Mouse (Mus musculus): ENCODE measurements around the gene Myl4. TPM values are rescaled to one million over a fixed set of nuclear protein-coding genes. Genes with fewer than 3 reads are reported as not detected.

Myl4 gene
- polyA plus RNA-seq, 1 experiment: 8.8 TPM

DNA sequence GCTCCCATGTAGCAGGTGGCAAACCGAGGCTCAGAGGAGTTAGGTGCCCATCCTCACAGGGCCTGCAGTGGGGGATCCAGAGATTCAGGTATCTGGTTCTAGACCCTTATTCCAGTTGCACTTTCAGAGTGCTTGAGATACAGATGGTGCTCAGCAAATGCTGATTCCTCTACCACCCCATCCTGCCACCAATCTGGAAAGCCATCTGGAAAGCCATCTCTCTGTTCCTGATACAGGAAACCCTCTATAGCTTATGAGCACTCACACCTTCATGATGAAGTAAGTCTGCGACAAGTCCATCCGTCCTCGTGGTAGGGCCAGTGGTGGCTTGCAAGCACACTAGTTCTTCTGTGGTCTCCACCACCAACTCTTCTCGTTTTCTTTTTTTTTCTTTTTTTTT lies 30.1 kb downstream of the Myl4 start:
- Histone ChIP-seq H3K4me1 (ENCODE audit: control insufficient read depth, insufficient read depth, insufficient read length, low read length) (peaks cover 6% of the 10 kb centered on the region), H3K27ac (replicated peaks; ENCODE audit: low read depth, low read length) (no peak overlapping the region), H3K4me3 (ENCODE audit: insufficient read depth, low read depth, low read length) (no peak overlapping the region)

DNA sequence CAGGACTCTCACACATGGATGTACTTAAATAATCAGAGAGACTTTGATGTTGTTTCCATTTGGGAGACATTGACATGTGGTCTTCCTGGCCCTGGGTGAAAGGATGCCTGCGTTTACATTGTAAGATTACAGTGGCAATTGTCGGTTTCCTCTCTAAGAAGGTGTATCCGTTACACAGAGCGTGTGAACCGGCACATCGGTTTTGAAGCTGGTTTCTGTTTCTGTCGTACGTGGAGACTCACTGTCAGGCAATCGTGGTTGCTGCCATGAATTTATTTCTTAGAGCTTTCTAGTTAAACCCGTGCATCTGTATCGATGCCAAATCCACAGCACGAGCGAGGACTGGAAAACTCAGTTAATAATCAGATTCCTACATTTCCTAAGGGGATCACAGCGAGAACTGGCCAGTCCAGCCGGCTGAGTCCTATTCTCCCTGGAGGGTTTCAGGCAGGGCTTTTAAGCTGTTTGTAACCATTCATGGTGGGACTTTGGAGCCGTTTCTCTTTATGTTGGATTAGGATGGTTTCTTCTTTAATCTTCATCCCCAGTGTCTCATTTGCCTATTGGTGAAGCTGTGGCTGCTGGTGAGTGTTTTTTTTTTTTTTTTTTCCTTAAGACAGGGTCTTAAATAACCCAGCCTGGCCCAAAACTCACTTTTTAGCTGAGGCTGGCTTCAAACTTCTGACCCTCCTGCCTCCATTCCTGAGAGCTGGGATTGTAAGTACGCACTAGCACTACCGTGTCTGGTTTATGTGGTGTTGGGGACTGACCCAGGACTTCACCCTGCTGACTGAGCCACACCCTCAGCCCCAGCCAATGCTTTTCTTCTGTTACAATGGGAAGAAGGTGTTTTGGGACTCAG lies 31.2 kb downstream of the Myl4 start:
- Histone ChIP-seq H3K27ac (replicated peaks; ENCODE audit: low read depth, low read length) (0 out of 2 replicates have a peak overlapping the region, but pooled peaks have one; percentile 7), H3K4me1 (ENCODE audit: control insufficient read depth, insufficient read depth, insufficient read length, low read length) (peaks cover 6% of the 10 kb centered on the region), H3K4me3 (ENCODE audit: insufficient read depth, low read depth, low read length) (peak overlapping the region; percentile 50)

DNA sequence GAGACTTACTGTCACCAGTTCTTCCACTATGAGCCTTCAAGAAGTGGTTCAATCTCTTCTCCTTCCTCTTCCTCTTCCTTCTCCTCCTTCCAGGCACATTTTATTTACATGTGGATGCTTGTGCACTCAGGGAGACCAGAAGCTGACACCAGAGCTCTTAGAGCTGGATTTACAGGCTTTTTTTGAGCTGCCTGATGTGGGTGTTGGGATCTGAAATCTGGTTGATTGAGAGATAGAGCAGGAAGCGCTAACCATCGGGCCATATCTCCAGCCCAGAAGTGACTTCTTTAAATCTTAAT lies 31.8 kb downstream of the Myl4 start:
- Histone ChIP-seq H3K27ac (replicated peaks; ENCODE audit: low read depth, low read length) (0 out of 2 replicates have a peak overlapping the region, but pooled peaks have one; percentile 7), H3K4me1 (ENCODE audit: control insufficient read depth, insufficient read depth, insufficient read length, low read length) (peaks cover 6% of the 10 kb centered on the region), H3K4me3 (ENCODE audit: insufficient read depth, low read depth, low read length) (no peak overlapping the region)

DNA sequence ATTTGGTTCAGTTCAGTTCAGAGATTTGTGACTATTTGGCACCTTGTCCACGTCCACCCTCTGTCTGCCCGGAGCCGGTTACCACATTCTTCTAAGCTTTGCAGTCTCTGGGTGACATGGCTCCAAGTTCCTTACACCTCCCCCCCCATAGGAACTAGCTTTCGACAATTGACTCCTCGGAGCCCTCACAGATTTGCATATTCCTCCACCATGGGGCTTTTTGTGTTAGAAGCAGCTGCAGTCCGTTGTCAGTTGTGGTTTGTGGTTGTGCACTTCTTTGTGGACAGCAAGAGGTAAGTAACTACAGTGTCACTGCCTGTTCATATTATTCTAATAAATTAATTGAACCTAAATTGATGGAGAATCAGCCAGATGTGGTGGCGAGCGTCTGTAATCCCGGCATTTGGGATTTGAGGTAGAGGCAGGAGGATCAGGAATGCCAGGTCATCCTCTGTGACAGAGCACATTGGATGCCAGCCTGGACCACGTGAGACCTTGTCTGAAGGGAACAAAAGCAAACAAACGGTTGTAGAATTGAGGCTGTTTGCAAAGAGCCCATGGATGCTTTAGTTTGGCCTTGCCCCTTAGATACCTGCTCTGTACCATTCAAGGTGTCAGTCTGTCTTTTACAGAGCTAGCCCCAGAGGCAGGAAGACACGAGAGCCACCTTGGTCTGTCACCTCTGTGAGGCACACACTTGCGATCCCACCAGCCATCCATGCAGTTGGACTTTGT lies 32.3 kb downstream of the Myl4 start:
- H3K27ac ChIP-seq (replicated peaks; ENCODE audit: low read depth, low read length): no peak overlapping the region
- no peak overlapping the region for H3K4me3 ChIP-seq (ENCODE audit: insufficient read depth, low read depth, low read length)
- peaks cover 6% of the 10 kb centered on the region for H3K4me1 ChIP-seq (ENCODE audit: control insufficient read depth, insufficient read depth, insufficient read length, low read length)

DNA sequence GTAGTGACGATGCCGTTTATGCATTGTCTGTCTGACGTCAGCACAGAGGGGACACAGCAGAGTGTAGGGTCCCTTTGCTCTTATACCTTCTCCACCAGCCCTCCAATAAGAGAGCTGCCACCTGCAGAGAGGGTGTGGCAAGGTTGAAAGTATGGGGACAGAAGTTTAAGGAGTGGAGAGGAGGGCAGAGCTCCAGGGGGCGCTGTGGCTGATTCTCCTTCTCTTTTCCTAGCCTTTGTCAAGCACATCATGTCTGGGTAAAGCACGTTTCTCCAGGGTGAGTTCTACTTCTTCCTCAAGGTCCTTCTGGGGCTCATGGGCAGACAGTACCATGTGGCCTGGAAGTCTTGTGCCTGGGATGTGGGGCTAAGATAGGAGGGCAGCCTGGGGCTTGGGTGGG lies 35.0 kb downstream of the Myl4 start:
- H3K4me3 ChIP-seq (ENCODE audit: insufficient read depth, low read depth, low read length): no peak overlapping the region
- no peak overlapping the region for H3K27ac ChIP-seq (replicated peaks; ENCODE audit: low read depth, low read length)
- peaks cover 6% of the 10 kb centered on the region for H3K4me1 ChIP-seq (ENCODE audit: control insufficient read depth, insufficient read depth, insufficient read length, low read length)

DNA sequence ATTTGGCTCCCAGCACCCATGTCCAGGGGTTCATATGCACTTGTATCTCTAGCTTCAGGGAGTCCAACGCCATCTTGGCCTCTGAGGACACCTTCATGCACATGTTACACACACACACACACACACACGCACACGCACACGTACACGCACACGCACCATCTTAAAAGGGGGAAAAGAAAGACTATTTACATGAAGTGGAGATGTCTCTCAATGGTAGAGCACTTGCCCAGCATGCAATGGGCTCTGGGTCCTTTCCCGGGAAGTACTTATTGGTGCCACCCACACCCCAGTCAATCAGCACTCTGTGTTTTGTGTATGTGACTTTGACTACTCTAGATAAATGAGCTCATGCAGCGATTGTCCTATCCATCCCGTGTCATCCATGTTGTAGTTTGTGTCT lies 37.4 kb downstream of the Myl4 start:
- Histone ChIP-seq H3K27ac (replicated peaks; ENCODE audit: low read depth, low read length) (no peak overlapping the region), H3K4me3 (ENCODE audit: insufficient read depth, low read depth, low read length) (no peak overlapping the region), H3K4me1 (ENCODE audit: control insufficient read depth, insufficient read depth, insufficient read length, low read length) (no peaks in the 10 kb centered on the region)

DNA sequence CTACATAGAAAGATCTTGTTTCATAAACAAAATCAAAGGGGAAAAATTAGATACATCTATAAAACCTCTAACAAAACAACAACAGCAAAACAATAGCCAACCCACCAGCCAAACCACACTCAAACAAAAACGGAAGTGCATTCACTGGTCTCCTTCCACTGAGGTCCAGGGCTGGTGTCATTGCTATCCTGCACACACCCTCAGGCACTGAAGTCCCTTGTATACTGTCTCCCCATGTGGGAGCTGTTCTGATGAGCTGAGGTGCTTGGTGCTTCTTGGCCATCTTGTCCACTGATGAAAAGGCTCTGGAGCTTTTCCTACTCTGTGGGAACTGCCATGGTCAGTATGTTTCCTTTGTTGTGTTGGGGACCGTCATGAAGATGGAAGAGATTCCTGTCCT lies 38.0 kb downstream of the Myl4 start:
- Histone ChIP-seq H3K27ac (replicated peaks; ENCODE audit: low read depth, low read length) (no peak overlapping the region), H3K4me1 (ENCODE audit: control insufficient read depth, insufficient read depth, insufficient read length, low read length) (no peaks in the 10 kb centered on the region), H3K4me3 (ENCODE audit: insufficient read depth, low read depth, low read length) (no peak overlapping the region)

DNA sequence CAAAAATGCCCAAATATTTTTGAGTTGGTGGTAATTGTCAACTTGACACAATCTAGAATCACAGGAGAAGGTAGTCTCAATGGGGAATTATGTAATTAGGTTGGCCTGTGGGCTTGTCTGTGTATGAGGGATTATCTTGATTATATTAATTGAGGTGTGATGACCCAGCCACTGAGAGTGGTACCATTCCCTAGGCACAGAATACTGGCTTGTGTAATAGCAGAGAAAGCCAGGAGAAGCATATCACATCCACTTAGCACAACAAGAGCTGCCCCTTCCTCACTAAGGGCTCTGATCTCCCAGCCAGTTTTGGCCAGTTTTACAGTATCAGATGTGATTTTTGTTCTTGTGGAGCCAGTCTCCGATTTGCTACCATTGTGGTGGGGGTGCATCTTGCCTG lies 39.1 kb downstream of the Myl4 start:
- no peak overlapping the region for H3K4me3 ChIP-seq (ENCODE audit: insufficient read depth, low read depth, low read length)
- no peak overlapping the region for H3K27ac ChIP-seq (replicated peaks; ENCODE audit: low read depth, low read length)
- no peaks in the 10 kb centered on the region for H3K4me1 ChIP-seq (ENCODE audit: control insufficient read depth, insufficient read depth, insufficient read length, low read length)

DNA sequence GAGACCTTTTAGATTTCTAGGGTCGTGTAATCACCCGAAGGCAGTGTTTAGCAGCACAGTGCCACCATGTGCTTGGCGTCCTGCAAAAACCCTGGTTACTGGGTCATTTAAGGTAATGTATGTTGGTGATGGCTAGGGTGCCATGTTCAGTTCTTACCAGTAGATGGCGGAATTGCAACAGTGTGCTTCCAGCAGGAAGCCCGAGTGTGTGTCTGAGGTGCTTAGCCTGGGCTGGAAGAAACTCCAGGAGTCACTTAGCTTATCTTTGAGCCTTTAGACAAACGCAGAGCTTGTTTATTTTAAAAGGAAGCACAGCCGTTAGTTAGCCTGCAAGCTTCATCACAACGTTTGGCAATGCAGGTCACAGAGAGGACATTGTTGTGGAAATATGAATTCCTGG lies 39.7 kb downstream of the Myl4 start:
- Histone ChIP-seq H3K4me3 (ENCODE audit: insufficient read depth, low read depth, low read length) (no peak overlapping the region), H3K27ac (replicated peaks; ENCODE audit: low read depth, low read length) (no peak overlapping the region), H3K4me1 (ENCODE audit: control insufficient read depth, insufficient read depth, insufficient read length, low read length) (no peaks in the 10 kb centered on the region)

DNA sequence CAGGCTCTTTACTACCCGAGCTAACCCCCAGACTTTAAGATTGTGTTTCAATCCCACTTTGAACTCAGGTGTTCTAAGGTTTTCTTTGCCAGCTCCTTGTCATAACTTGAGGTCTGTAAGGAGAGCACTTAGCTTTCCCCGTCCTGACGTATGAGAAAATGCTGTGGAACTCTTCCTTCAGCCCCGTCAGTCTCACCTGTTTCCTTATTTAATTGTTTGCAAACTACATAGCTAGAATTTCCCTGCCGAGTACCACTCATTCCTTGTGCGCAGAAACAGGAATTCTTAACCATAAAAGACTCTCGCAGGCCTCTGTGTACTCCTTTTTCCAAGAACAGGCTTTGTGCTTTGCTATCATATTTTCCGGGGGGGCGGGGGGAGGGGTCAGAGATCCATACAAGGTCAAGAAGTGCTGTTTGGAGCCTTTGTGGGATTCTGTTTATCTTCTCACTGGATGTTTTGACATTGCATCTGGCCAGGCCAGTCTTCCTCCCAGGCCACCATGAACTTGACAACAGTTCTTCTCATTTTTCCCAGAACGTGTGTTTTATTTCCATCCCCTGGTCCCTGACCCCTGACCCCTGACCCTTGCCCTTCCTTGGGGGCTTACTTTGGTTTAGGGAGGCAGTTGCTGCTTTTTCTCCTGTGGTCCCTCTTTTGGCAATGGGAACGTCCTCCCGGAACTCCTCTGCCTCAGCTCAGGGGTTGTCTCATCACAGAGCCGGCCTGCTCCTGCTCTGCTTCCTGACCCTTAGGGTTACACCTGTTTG lies 41.8 kb downstream of the Myl4 start:
- H3K27ac ChIP-seq (replicated peaks; ENCODE audit: low read depth, low read length): no peak overlapping the region
- H3K4me1 ChIP-seq (ENCODE audit: control insufficient read depth, insufficient read depth, insufficient read length, low read length): no peaks in the 10 kb centered on the region
- H3K4me3 ChIP-seq (ENCODE audit: insufficient read depth, low read depth, low read length): no peak overlapping the region

DNA sequence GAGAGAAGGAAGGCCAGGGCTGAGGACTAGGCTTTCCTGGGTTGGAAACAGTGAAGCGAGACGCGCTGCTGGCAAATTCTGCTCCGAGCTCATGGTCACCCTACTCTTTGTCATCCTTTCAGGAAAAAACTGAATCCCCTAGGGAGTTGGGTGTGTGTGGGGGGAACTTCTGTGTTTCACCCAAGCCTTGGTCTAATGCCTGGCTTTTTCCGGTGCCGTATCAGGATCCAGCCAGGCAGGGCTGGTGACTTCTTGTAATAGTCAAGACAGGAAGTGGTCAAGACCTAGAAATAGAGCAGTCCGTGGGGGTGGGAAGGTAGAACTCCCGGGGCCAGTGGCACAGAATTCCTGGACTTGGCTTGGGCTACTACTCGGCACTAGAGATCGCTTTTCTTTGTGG lies 45.9 kb downstream of the Myl4 start:
- no peak overlapping the region for H3K27ac ChIP-seq (replicated peaks; ENCODE audit: low read depth, low read length)
- no peak overlapping the region for H3K4me3 ChIP-seq (ENCODE audit: insufficient read depth, low read depth, low read length)
- no peaks in the 10 kb centered on the region for H3K4me1 ChIP-seq (ENCODE audit: control insufficient read depth, insufficient read depth, insufficient read length, low read length)

DNA sequence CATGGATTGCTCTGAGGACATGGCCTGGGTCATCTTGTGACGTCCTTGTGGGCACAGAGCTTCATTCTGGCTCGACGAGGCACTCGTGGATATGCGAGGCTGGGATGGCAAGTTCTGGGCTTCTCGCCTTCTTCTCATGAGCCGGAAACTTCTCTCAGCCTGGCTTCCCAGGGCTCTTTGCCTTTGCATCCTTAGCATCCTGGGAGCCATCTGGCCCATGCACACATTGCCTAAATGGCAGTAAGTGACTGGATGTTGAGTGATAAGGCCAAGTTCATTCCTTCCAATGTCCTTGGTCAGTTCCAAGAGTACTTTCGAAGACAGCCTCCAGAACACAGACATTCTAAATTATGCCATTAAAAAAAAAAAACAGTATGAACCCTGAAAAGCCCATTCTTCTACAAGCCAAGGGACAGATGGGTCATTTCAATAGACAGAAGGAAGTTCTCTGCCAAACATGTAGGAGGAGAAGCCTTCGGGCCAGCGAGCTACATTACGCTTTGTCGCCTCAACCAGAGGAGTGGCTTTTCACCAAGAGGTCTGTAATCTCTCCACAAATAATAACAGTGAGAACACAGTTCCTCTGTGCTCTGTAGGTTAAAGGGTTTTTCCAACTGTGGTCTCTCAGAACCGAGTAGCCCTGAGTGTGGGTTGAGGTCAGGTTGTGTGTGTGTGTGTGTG lies 48.9 kb downstream of the Myl4 start:
- no peaks in the 10 kb centered on the region for H3K4me1 ChIP-seq (ENCODE audit: control insufficient read depth, insufficient read depth, insufficient read length, low read length)
- no peak overlapping the region for H3K27ac ChIP-seq (replicated peaks; ENCODE audit: low read depth, low read length)
- no peak overlapping the region for H3K4me3 ChIP-seq (ENCODE audit: insufficient read depth, low read depth, low read length)

DNA sequence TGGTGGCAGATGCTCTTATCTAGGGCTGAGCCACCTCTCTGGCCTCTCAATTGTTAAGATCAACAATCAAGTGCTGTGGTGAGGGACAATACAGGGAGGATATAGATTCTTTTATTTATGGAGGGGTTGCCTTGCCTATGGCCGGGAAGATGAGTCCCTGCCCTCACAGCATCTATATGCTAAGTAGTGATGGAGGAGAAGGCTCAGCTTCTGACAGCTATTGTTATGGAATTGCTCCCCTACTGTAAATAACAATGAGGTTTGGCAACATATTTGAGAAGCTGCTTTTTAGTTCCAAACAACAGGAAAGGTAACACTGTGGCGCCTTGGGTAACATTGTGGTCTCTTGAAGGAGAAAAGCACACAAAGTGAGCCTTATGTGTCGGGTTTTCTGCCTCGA lies 50.2 kb downstream of the Myl4 start:
- Histone ChIP-seq H3K27ac (replicated peaks; ENCODE audit: low read depth, low read length) (no peak overlapping the region), H3K4me3 (ENCODE audit: insufficient read depth, low read depth, low read length) (no peak overlapping the region), H3K4me1 (ENCODE audit: control insufficient read depth, insufficient read depth, insufficient read length, low read length) (no peaks in the 10 kb centered on the region)

DNA sequence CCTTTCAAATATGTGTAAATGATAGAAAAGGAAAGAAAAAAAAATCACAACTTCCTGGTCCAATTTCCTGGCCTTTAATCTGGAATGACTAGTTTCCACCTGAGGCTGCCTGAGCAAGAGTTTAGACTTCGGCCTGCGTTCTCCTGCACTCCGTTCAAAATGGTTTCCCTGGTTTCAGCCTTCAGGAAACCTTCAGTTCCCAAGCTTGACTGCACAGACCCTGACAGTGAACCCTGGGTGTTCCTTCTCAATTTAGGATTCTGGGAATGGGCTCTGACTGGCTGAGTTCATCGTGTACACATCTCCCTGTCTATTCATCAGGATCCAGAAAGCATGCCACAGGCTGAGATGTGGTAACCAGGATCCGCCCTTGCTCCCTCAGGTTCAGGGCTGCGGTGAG lies 53.7 kb downstream of the Myl4 start:
- Histone ChIP-seq H3K4me1 (ENCODE audit: control insufficient read depth, insufficient read depth, insufficient read length, low read length) (peaks cover 6% of the 10 kb centered on the region; the same call in 1 of the 2 replicates), H3K4me3 (ENCODE audit: insufficient read depth, low read depth, low read length) (no peak overlapping the region), H3K27ac (replicated peaks; ENCODE audit: low read depth, low read length) (no peak overlapping the region)
